Mouse (Mus musculus) left cerebral cortex, adult 18-20 months (tissue): ENCODE results near the gene Tmem192. TPM values are rescaled to one million over a fixed set of nuclear protein-coding genes. Genes with fewer than 3 reads are reported as not detected.
A peak's percentile ranks its signal among the peaks of the same experiment; 100 is the strongest.

Experiments used
- DNase-seq, 2 experiments: peaks; one replicate each; pipeline ENCODE4 v3.0.0; 2021 to 2022; ENCODE audit warnings: low spot score in 2 of 2, mixed read lengths in 1 of 2
- long read RNA-seq, 2 experiments: library from polyadenylated mRNA; stranded (forward); transcript quantifications; one replicate each; pipeline ENCODE4 v2.0.0; 2021
- total RNA-seq, 2 experiments: library from RNA; stranded (reverse); gene quantifications; 2 replicates each; pipeline ENCODE4 v1.2.3; 2021

Gene Tmem192
- total RNA-seq: 10 to 100 TPM; 24.8 to 30.9 TPM
- long read RNA-seq, experiment 1, transcript Tmem192-201 (6 exons, 1,122 nt): major isoform, 30 of 37 reads
- long read RNA-seq, experiment 1, partial matches to known transcripts: 1 of 37 reads
- long read RNA-seq, experiment 1, other reads (novel, unspliced or antisense): 5 of 37 reads
- long read RNA-seq, experiment 2, transcript Tmem192-201 (6 exons, 1,122 nt): major isoform, 32 of 35 reads
- long read RNA-seq, experiment 2, partial matches to known transcripts: 0 of 35 reads
- long read RNA-seq, experiment 2, other reads (novel, unspliced or antisense): 3 of 35 reads

DNA sequence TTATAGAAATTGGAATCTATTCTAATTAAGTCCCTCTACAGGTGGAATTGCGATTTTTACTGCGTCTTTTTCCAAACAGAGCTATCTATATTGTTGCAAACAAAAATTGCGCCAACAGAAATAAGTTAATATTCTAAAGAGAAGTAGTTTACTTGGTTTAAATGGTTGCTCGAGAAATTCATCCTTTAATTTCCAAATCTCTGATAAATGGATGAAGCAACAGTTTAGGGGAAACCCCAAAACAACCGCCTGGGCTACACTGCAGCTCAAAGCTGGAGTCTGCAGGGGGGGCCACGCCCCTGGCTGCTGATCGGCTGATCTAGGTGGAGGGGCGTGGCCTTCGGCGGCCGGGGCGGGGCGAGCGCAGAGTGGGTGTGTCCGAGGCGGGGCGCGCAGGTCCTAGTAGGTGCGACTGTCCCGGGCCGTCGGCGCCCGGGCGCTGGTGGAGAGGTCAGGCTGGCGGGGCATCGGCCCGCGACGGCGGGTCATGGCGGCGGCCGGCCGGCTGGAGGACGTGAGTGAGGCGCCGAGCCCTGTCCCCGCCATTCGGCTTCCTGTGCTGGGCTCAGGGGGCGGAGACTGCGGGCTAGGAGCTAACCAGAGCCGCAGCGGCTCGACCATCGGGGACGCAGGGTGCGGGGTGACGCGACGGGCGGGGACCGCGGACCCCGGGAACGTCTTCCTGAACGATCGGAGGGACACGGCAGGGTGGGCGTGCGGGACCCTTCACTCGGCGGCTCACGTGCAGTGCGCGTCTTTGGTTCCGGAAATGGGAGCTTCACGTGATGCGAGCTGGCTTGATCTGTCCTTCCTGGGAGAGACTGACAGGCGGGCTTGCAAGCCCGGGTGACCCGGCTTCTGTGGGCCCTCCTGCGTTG is at the start of gene Tmem192:
TSS of gene Tmem192 (plus strand) at position 366 of the 878 bp plus-strand sequence.
- peak; percentile 92 to 95 for DNase-seq

- no peak for DNase-seq
Observed at GRCm38 (mm10) chr8:64898710-64899109, 48.3 kb upstream of the Tmem192 start.

GRCm38 (mm10) chr8:64900645-64901044 is 46.3 kb upstream of the Tmem192 start:
- no peak for DNase-seq

DNA sequence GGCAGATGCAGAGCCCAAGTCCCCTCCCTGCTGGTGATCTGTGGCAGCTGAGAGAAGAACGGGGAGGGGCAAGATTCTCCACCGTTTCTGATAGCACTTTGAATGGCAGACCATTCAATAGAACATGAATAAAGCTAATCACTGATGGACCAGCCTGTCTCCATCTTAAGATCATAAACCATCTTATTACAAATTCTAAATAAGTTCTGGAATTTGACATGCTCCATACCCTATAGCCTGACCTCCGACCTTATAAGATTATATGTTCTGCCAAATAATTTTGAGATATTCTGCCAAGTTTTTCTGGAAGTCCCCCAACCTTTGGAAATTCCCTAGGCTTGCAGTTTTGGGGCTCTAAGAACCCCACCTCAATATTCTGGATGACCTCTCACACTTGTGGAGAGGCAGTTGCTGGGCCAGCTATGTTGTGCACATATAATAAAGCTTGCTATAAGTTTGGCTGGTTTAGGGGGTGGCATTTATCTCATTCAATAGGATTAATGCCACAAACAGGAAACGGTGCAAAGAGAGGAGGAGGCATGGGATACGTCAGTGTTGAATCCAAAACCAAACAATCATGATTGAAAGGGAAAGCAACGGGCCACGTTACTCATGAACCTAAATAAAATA is 45.3 kb upstream of the Tmem192 start:
- no peak for DNase-seq

DNA sequence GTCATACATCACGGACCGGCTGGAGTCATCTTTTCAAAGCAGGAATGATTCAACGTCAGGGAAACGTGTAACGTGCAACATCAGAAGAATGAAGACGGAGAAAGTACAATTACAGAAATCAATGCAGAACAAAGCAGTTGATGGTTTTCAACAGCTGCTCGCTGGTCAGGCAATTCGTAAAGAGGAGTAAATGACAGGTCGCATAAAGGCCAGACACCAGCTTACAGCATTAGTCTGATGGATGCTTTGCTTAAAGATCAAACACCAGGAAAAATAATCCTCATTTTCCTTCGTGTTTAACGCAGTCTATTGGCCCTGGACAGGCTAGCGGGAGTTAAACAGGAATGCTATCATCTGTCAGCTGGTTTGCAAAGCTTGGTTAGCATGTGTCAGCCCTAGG is 44.8 kb upstream of the Tmem192 start:
- DNase-seq: no peak

- peak in 1 of 2 experiments; percentile 10 for DNase-seq
Observed at GRCm38 (mm10) chr8:64903778-64904177, 43.2 kb upstream of the Tmem192 start.

DNA sequence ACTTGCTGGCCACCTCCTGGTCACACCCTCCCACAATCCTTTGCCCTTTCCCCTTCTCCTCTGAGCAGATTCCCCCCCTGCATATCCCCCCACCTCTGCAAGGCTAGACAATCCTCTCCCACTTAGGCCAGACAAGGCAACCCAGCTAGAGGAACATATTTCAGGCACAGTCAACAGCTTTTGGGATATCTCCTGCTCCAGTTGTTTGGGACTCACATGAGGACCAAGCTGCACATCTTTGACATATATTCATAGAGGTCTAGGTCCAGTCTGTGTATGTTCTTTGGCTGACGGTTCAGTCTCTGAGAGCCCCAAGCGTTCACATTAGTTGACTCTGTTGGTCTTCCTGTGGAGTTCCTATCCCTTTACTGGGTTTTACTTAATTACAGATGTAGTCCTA is 37.0 kb upstream of the Tmem192 start:
- DNase-seq: no peak

- DNase-seq: no peak
Observed at GRCm38 (mm10) chr8:64916793-64917192, 30.2 kb upstream of the Tmem192 start.

GRCm38 (mm10) chr8:64923329-64923728 is 23.7 kb upstream of the Tmem192 start:
- peak in 1 of 2 experiments; percentile 5 for DNase-seq

- DNase-seq: no peak
Observed at GRCm38 (mm10) chr8:64925762-64926161, 21.2 kb upstream of the Tmem192 start.

DNA sequence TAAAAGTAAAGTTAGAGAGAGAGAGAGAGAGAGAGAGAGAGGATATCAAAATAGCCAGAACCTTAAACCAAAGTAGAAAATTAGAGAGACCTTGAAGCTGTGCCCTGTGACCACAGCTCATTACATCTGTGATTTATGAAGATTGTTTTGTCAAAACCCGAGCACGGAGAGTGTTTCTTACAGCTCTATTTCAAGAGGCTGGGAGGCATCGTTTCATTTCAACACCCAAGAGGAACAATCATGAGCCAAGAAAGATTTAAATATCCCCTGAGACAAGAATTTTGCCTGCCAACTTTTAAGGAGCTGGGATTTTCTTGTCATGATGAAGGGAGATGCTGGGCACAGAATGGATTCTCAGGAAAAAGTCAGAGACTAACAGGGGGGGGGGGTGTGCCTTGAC is 20.6 kb upstream of the Tmem192 start:
- peak in 1 of 2 experiments; percentile 11 for DNase-seq

DNA sequence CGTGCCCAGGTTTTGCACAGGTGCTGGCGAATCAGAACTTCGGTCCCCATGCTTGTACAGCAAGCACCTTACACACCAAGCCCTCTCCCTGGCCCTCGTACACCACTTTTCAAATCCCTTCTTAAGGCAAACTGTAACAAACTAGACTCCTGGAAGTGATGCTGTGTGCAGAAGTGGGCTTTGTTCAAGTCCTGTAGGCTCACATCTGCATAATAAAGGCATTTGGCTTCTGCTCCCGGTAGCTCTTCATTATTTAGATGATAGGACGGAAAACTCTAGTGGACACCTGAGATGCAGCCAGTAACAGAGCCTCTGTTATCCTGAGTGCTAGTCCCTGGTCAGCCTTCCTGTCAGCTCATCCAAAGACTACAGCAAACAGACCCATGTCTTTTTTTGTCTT is 18.0 kb upstream of the Tmem192 start:
- DNase-seq: no peak

DNA sequence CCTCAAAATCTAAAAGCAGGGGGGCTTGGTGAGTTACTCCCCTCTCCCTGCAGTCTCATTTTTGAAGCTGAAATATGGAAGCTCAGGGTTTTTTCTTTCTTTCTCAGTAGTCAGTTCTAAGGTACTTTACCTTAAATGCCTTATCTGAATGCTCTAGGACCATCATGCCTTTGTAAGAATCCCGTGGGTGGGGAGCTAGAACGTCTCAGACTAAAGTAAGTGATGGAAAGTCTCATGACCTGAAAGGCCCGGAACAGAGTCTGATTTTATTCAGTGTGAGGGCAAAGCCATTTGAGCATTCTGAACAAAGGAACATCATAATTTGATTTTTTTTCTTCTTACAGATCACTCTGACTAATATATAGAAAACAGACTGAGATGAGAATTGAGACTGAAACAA is 12.0 kb upstream of the Tmem192 start:
- DNase-seq: no peak

- DNase-seq: no peak
Observed at GRCm38 (mm10) chr8:64941019-64941418, 6.0 kb upstream of the Tmem192 start.

DNA sequence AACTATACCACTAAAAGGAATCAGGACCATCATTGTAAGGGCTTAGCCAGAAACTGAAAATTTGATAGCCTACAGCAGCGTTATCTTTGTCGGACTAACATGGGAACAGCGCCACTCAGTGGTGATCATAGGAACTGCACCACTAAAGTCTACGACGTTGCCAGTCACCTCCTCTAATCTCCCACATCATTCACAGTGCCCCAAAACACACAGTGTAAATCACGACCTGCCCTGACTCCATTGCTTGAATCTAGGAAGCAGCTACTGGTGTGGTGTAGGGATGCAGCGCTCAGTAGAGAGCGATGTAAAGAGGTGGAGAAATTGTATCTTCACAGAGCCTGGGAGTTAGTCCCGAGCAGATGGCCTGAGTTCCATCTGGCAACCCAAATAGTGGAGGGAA is 5.5 kb upstream of the Tmem192 start:
- peak; percentile 86 to 91 for DNase-seq

DNA sequence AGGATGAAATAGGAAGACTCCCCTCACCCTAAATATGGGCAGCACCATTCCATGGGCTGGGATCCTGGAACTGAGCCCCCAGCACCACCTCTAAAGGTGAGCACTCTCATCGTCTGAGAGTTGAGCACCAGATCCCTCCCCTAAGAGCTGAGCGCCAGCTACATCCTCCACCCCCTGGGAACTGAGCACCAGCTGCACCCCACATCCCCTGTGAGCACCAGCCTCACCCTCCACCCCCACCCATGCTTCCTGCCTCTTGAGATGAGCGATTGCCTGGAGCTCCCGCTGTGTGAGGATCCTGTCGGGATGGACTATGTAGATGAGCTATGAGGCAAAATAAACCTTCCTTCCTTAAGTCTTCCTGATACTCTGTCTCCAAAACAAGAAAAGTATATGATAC is 4.0 kb upstream of the Tmem192 start:
- DNase-seq: peak; percentile 12 to 29

DNA sequence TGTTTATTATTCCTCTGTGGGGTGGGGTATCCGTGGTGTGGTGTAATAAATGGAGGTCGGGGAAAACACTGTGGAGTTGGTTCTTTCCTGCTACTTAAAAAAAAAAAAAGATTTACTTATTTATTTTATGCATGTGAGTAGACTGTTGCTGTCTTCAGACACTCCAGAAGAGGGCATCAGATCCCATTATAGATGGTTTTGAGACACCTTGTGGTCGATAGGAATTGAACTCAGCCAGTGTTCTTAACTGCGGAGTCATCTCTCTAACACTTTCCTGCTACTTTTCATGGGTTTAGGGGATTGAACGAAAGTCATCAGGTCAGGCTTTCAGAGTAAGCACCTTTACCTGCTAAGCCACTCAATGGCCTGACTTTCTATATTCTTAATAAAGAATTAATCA is 2.2 kb upstream of the Tmem192 start:
- DNase-seq: no peak

DNA sequence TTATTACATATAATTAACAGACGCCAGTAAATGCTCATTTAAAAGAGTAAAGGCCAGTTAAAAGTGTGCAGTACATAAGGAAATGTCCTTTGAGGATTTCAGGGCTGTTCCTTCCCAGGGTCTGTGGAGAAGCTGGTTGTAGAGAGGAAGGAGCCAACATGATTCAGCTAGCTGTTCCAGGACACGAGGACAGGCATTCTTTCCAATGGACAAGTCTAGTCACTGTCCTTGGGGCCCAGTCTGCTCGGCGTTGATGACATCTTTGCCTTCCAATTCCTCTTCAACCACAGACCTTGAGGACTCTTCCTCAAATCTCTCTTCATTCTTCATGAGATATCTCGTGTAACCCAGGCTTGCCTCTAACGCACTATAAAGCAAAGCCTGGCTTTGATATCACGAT is 1.4 kb upstream of the Tmem192 start:
- no peak for DNase-seq

GRCm38 (mm10) chr8:64946441-64946819 is 555 bp upstream of the Tmem192 start:
- no peak for DNase-seq

- DNase-seq: no peak
Observed at GRCm38 (mm10) chr8:64947698-64948034, 681 bp downstream of the Tmem192 start.

DNA sequence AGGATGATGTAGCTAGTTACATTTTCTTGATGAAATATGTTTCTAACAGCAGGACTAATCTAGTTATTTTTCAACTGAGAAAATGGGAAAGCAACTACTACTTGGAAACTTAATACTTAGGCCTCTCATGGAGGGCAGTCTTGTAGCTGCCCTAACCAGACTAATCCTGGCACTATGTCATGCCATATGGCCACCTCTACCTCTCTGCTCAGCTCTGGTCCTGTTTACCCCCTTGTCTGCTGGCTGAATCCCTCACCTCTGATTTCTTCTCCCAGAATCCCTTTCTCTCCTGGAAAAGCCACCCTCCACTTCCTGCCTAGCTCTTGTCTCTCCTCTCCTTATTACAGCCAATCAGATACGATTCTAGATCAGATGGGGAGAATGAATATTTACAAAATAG is 1.4 kb downstream of the Tmem192 start:
- no peak for DNase-seq

DNA sequence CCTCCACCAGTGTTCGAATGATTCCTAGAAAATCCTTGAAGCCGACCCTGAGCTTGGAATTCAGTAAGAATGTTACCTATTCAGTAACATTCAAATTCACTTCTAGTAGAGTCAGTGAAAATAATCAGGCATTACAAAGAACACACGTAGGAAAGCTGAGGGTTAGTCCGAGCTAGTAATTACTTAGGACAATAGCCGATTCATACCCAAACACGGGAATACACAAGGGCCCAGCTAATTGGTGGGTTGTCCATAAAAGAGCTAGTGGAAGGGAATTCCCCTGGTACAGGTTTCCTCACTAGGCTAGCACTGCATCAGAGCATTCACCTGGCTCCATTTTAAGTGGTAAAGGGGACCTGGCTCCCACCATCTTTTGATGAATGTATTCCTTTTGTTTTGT is 5.1 kb downstream of the Tmem192 start:
- DNase-seq: no peak
